Mouse (Mus musculus) forebrain, embryonic 15.5 days (tissue): ENCODE measurements around the gene Tbc1d8b. TPM values are rescaled to one million over a fixed set of nuclear protein-coding genes. Genes with fewer than 3 reads are reported as not detected.

ENCODE experiments used
- ATAC-seq: fragments of 200-750 bp; cut with Nextera tagmentation; replicated peaks from 2 replicates; pipeline ENCODE4 v1.8.0; 2017; ENCODE audit warnings: mild to moderate bottlenecking, moderate TSS enrichment, moderate library complexity
- H3K27ac ChIP-seq: fragments of 300-500 bp; sonication (generic); replicated peaks from 2 replicates; pipeline ENCODE4 v1.5.1; 2015; ENCODE audit warnings: mild to moderate bottlenecking, inconsistent platforms
- H3K27me3 ChIP-seq: fragments of 300-500 bp; sonication (generic); 2 replicates; pipeline ENCODE4 v1.6.1; 2015; ENCODE audit warnings: inconsistent platforms
- H3K36me3 ChIP-seq: fragments of 300-500 bp; sonication (generic); 2 replicates; pipeline ENCODE4 v1.6.1; 2015; ENCODE audit warnings: mild to moderate bottlenecking, inconsistent platforms
- H3K4me1 ChIP-seq: fragments of 300-500 bp; sonication (generic); 2 replicates; pipeline ENCODE4 v1.6.1; 2015; ENCODE audit warnings: inconsistent platforms
- H3K4me2 ChIP-seq: fragments of 300-500 bp; sonication (generic); replicated peaks from 2 replicates; pipeline ENCODE4 v1.6.1; 2015; ENCODE audit warnings: mild to moderate bottlenecking, inconsistent platforms
- H3K4me3 ChIP-seq: fragments of 300-500 bp; sonication (generic); 2 replicates; pipeline ENCODE4 v1.5.1; 2015; ENCODE audit warnings: mild to moderate bottlenecking, inconsistent platforms
- H3K9ac ChIP-seq: fragments of 300-500 bp; sonication (generic); replicated peaks from 2 replicates; pipeline ENCODE4 v1.6.1; 2015; ENCODE audit warnings: mild to moderate bottlenecking, inconsistent platforms
- H3K9me3 ChIP-seq: fragments of 300-500 bp; sonication (generic); 2 replicates; pipeline ENCODE4 v1.6.1; 2016; ENCODE audit warnings: inconsistent platforms
- WGBS: fragments of 180-500 bp; shearing (Covaris S2); methylation state at CpG from one replicate; pipeline ENCODE4 v1.1.7; 2015; ENCODE audit warnings: mixed read lengths; 5-methylcytosine and 5-hydroxymethylcytosine counted together
- polyA plus RNA-seq: library from polyadenylated mRNA; unstranded; fragments of >200 nt; fragmentation: Nextera tagmentation; extraction: Ambion mirVana; gene quantifications from 2 replicates; pipeline ENCODE4 v1.2.1, GENCODE M21; 2015

Gene Tbc1d8b
- polyA plus RNA-seq = 0.74 and 1.0 TPM in 2 replicates

- Histone ChIP-seq H3K27ac (no peak within 1 kb of the TSS), H3K36me3 (no peaks in the 10 kb centered on the region), H3K4me1 (no peaks in the 10 kb centered on the region; the same call in 1 of the 2 replicates), H3K9ac (peak within 1 kb of the TSS; percentile 40), H3K4me2 (peak within 1 kb of the TSS; percentile 61), H3K27me3 (0 out of 2 replicates have a peak, but pooled peaks cover 3% of the 10 kb centered on the region), H3K4me3 (peak within 1 kb of the TSS; percentile 52), H3K9me3 (no peaks in the 10 kb centered on the region)
- ATAC-seq = peak; percentile 100
- 13% methylated on average over 43 of the region's 43 CpGs for WGBS
Observed at GRCm38 (mm10) chrX:139684775-139685695, at the start of gene Tbc1d8b. Gene Tbc1d8b, plus strand, starts transcription at chrX:139684996.

DNA sequence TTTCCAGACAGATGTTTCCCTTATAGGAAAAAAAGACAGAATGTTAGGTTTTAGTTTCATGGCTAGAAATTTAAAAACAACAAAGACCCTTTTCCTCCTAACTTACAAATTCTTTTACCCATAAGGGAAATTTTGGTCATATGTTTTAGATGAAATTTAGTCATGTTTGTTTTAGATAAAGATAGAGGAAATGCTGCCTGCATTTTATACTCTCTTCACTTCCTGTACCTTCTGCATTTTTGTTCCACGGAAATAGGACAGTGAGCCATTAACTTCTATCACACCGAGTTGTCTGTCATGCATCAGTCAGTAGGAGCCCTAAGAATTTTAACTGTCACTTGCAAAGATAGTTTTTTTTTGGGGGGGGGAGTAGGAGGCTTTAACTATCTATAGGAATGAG, 45.1 kb upstream of the Tbc1d8b start:
- no peak overlapping the region for H3K4me3 ChIP-seq
- H3K9ac ChIP-seq = no peak overlapping the region
- 86% methylated on average over 2 of the region's 2 CpGs for WGBS
- H3K36me3 ChIP-seq = no peaks in the 10 kb centered on the region
- H3K9me3 ChIP-seq = no peaks in the 10 kb centered on the region
- no peak overlapping the region for H3K4me2 ChIP-seq
- H3K4me1 ChIP-seq = no peaks in the 10 kb centered on the region
- no peaks in the 10 kb centered on the region for H3K27me3 ChIP-seq
- ATAC-seq = no peak
- no peak overlapping the region for H3K27ac ChIP-seq

DNA sequence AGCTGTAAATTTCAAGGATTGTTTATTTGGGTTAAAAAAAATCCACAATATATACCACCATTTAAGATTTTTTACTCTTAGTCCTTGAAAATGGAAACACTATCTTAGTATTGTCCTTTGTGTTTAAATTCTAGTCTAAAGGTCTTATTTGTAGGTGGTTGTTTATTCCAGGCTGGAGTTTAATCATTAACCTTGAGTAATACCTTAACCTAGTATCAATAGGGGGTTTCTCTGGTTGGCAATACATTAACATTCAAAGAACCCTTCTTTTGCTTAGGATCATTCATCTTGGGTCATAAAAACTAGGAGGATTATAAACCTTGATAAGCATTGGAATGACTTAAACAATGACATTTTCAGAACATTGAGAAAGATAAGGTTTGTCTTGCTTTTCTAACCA, 44.4 kb upstream of the Tbc1d8b start:
- Histone ChIP-seq H3K27me3 (no peaks in the 10 kb centered on the region), H3K4me3 (no peak overlapping the region), H3K36me3 (no peaks in the 10 kb centered on the region), H3K4me2 (no peak overlapping the region), H3K4me1 (no peaks in the 10 kb centered on the region), H3K9me3 (no peaks in the 10 kb centered on the region), H3K9ac (no peak overlapping the region), H3K27ac (no peak overlapping the region)
- no peak for ATAC-seq

DNA sequence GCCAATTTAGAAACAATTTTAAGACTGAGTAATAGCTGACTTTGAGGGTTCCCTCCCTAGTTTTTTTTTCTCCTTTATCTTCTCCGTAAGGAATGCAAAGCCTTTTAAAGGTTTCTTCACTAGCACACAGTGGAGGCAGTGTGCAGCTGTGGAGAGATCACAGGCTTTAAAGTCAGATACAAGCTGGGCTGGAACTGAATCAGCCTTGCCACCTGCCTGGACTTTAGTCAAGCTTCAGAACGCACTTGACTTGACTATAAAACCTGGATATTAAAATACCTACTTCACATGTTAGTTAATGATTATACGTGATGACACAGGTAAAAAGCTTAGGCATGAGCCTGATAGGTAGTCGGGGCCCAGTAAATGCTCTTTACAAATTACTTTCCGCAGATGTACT, 32.6 kb upstream of the Tbc1d8b start:
- H3K9ac ChIP-seq = no peak overlapping the region
- H3K27me3 ChIP-seq = no peaks in the 10 kb centered on the region
- H3K27ac ChIP-seq = no peak overlapping the region
- H3K36me3 ChIP-seq = no peaks in the 10 kb centered on the region
- ATAC-seq = no peak
- H3K9me3 ChIP-seq = no peaks in the 10 kb centered on the region
- H3K4me1 ChIP-seq = no peaks in the 10 kb centered on the region
- WGBS = 73% methylated on average over 5 of the region's 5 CpGs
- H3K4me2 ChIP-seq = no peak overlapping the region
- no peak overlapping the region for H3K4me3 ChIP-seq

DNA sequence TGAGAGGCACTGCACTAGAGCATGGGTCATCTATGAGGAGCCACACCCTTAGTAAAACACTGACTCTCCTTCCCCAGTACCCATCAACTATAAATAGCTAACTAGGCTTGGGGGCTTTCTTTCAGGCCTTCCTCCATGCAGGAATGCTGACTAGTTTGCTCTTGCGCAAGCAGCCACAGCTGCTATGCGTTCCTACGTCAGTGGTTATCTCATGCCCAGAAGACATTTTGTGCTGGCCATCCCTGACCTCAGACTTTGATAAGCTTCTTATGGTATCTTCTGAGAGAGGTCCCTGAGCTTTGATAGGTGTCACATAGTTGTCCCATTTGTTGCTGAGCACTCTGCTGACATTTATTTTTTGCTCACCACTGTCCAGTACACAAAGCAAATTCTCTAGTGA, 31.5 kb upstream of the Tbc1d8b start:
- no peak overlapping the region for H3K4me3 ChIP-seq
- no peaks in the 10 kb centered on the region for H3K36me3 ChIP-seq
- H3K27me3 ChIP-seq = no peaks in the 10 kb centered on the region
- no peak overlapping the region for H3K9ac ChIP-seq
- 92% methylated on average over 3 of the region's 3 CpGs for WGBS
- H3K4me2 ChIP-seq = no peak overlapping the region
- no peak overlapping the region for H3K27ac ChIP-seq
- H3K9me3 ChIP-seq = no peaks in the 10 kb centered on the region
- no peaks in the 10 kb centered on the region for H3K4me1 ChIP-seq
- no peak for ATAC-seq

GRCm38 (mm10) chrX:139654350-139655063, 30.3 kb upstream of the Tbc1d8b start:
- 78% methylated on average over 5 of the region's 5 CpGs for WGBS
- Histone ChIP-seq H3K9ac (no peak overlapping the region), H3K9me3 (no peaks in the 10 kb centered on the region), H3K27ac (no peak overlapping the region), H3K4me3 (no peak overlapping the region), H3K36me3 (no peaks in the 10 kb centered on the region), H3K4me1 (no peaks in the 10 kb centered on the region), H3K27me3 (no peaks in the 10 kb centered on the region), H3K4me2 (no peak overlapping the region)
- no peak for ATAC-seq

- no peak overlapping the region for H3K27ac ChIP-seq
- H3K4me2 ChIP-seq = no peak overlapping the region
- no peaks in the 10 kb centered on the region for H3K36me3 ChIP-seq
- H3K9me3 ChIP-seq = no peaks in the 10 kb centered on the region
- 48% methylated on average over 1 of the region's 1 CpGs for WGBS
- no peaks in the 10 kb centered on the region for H3K27me3 ChIP-seq
- no peak for ATAC-seq
- no peaks in the 10 kb centered on the region for H3K4me1 ChIP-seq
- no peak overlapping the region for H3K9ac ChIP-seq
- no peak overlapping the region for H3K4me3 ChIP-seq
Observed at GRCm38 (mm10) chrX:139662111-139662510, 22.7 kb upstream of the Tbc1d8b start.

DNA sequence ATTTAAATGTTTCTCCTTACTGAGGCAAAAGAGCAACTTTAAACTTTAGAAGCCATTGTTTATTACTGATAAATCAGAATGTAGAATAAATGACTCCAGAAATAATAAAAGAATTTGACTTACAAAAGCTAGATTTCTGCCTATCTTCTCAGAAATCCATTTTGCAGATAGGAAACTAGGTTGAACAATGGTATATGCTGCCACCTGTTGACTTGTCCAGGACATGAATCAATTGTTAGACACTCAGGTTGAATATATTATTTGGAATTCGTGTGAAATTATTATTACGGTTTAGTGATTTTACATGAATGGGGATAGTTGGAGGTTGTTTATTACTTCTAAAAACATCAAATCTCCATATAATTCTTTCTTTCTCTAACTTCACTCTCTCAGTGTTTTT, 19.0 kb upstream of the Tbc1d8b start:
- Histone ChIP-seq H3K4me3 (no peak overlapping the region), H3K27me3 (peaks cover 3% of the 10 kb centered on the region; the same call in 1 of the 2 replicates), H3K27ac (no peak overlapping the region), H3K4me1 (no peaks in the 10 kb centered on the region), H3K9ac (no peak overlapping the region), H3K4me2 (no peak overlapping the region), H3K9me3 (no peaks in the 10 kb centered on the region), H3K36me3 (no peaks in the 10 kb centered on the region)
- no peak for ATAC-seq
- 68% methylated on average over 2 of the region's 2 CpGs for WGBS

DNA sequence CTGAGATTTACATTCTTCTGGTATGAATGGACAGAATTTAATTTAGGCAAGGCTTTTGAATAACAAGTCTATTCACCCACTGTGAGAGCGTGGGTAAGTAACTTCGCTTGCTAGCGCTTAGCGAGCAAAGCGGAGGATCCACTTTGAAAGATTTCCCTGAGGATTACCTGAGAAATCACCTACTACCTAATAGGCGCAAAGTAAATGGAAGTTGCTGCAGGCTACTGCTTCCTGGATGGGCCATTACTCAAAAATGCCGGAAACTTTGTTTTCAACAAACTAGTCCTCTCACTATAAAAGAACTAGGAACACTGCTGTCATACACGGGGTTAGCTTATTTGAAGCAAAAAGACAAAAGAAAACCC, 404 bp upstream of the Tbc1d8b start:
- no peaks in the 10 kb centered on the region for H3K9me3 ChIP-seq
- 0 out of 2 replicates have a peak, but pooled peaks cover 3% of the 10 kb centered on the region for H3K27me3 ChIP-seq
- WGBS = 26% methylated on average over 8 of the region's 8 CpGs
- H3K4me3 ChIP-seq = peak overlapping the region; percentile 52
- ATAC-seq = no peak
- peak overlapping the region; percentile 61 for H3K4me2 ChIP-seq
- H3K9ac ChIP-seq = no peak overlapping the region
- no peaks in the 10 kb centered on the region for H3K36me3 ChIP-seq
- H3K4me1 ChIP-seq = no peaks in the 10 kb centered on the region; the same call in 1 of the 2 replicates
- H3K27ac ChIP-seq = no peak overlapping the region

GRCm38 (mm10) chrX:139714381-139714780, 29.6 kb downstream of the Tbc1d8b start, which contains the start of gene Gm15013:
Gene Gm15013, minus strand, starts transcription at chrX:139714481.
- no peaks in the 10 kb centered on the region for H3K27me3 ChIP-seq
- H3K27ac ChIP-seq = no peak within 1 kb of the TSS
- no peaks in the 10 kb centered on the region for H3K36me3 ChIP-seq
- H3K4me3 ChIP-seq = no peak within 1 kb of the TSS
- H3K9ac ChIP-seq = no peak within 1 kb of the TSS
- no peak for ATAC-seq
- no peak within 1 kb of the TSS for H3K4me2 ChIP-seq
- WGBS = 97% methylated on average over 8 of the region's 8 CpGs
- H3K9me3 ChIP-seq = no peaks in the 10 kb centered on the region
- H3K4me1 ChIP-seq = no peaks in the 10 kb centered on the region

DNA sequence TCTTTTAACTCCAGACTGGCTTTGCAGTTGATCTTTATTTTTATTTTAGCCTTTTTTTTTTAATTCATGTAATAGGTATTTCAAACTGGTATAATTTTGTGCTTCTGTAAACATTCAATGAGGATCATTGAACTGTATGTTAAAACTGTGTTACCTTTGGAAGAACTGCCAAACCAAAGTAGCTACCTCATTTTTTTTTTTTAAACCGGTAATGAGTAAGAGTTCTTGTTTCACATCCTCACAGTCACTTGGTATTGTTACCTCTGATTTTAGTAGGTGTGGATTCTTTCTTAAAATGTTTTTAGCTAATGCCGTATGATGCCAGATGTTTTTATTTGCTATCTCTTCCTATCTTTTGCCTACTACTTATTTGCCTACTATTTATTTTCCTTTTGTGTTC, 37.6 kb downstream of the Tbc1d8b start:
- Histone ChIP-seq H3K9me3 (no peaks in the 10 kb centered on the region), H3K36me3 (no peaks in the 10 kb centered on the region), H3K4me3 (no peak overlapping the region), H3K4me1 (no peaks in the 10 kb centered on the region), H3K9ac (no peak overlapping the region), H3K27ac (no peak overlapping the region), H3K27me3 (no peaks in the 10 kb centered on the region), H3K4me2 (no peak overlapping the region)
- ATAC-seq = no peak
- 92% methylated on average over 2 of the region's 2 CpGs for WGBS

GRCm38 (mm10) chrX:139730541-139730940, 45.7 kb downstream of the Tbc1d8b start:
- ATAC-seq = no peak
- no peaks in the 10 kb centered on the region for H3K4me1 ChIP-seq
- H3K9me3 ChIP-seq = no peaks in the 10 kb centered on the region
- H3K27me3 ChIP-seq = no peaks in the 10 kb centered on the region
- no peak overlapping the region for H3K4me3 ChIP-seq
- H3K9ac ChIP-seq = no peak overlapping the region
- WGBS = 87% methylated on average over 3 of the region's 3 CpGs
- H3K36me3 ChIP-seq = no peaks in the 10 kb centered on the region
- H3K4me2 ChIP-seq = no peak overlapping the region
- H3K27ac ChIP-seq = no peak overlapping the region
